Mouse (Mus musculus) left cerebral cortex, adult 11 months (tissue): Measurements from ENCODE around the gene Siah1a.

ENCODE experiments used
- DNase-seq: peaks from one replicate; pipeline ENCODE4 v3.0.0; 2022; ENCODE audit warnings: low spot score

Siah1a gene

GRCm38 (mm10) chr8:86744313-86745220 is 1.2 kb downstream of the Siah1a start:
- no peak for DNase-seq

DNA sequence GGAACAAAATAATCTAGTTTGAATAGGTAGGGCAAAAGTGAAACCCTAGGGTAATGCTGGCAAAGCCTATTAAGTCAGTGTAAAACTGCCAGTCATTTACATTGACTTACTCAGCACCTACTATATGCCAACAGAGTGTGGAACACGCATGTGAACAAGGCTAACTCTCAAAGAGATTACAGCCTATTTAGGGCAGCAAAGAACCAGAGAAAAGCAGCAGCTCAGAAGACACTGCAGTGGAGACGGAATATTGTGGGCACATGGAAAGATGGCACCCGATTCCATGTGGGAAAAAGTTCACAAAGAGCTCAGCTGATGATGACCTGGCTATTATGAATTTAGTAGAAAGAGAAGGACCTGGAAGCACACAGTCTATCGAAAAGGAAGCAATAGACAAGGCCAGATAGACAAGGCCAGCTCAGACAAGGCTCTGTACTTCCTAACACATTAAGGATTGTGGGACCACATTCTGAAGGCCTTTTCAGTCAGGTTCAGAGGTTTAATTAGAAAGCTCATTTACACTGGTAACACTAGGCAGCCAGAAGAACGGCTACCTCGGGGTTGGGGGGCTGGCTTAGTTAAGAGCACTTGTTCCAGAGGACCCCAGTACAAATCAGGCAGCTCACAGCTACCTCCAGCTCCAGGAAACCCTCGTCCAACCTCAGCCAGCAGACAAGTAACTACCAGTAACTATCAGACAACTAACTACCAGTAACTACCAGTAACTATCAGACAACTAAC is 3.0 kb downstream of the Siah1a start:
- no peak for DNase-seq

GRCm38 (mm10) chr8:86741627-86742026 is 4.1 kb downstream of the Siah1a start:
- no peak for DNase-seq

DNA sequence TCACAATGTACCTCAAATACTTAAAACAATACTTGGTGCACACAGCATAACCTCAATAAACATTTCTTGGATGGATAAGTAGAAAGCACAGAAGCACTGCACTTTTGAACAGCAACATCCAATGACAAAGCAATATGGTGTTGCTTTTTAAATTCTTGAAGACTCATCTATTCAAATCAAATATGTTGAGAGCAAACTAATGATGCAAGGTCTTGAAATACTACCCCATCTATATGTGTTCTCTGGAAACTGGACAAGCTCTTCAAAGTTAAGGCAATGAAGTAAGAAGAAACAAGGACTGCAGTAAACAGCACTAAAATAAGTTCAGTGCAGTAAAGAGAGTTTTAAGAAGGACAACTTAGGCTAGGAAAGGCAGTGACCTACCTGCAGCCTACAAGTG is 4.8 kb downstream of the Siah1a start:
- no peak for DNase-seq

- DNase-seq: no peak
These were observed 10.2 kb downstream of the Siah1a start for GRCm38 (mm10) chr8:86735446-86736111.

- no peak for DNase-seq
These were observed 10.8 kb downstream of the Siah1a start for GRCm38 (mm10) chr8:86734954-86735353.

DNA sequence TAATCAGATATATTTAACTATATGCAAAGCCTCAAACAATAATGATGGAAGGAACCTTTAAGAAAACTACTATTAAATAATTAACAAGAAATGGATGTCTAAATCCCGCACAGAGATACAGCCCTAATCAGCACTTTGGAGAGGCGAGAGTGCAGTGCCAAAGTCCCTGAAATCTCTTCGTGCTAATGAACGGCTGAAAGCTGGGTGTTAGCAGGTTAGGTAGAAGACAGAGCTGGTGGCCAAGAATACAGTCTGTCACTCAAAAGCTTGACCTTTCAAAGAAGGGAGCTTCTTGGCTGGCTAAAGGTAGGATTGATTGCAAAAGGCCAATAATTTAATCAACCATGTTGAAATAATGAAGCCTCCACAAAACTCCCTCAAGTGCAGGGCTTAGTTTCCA is 11.6 kb downstream of the Siah1a start:
- no peak for DNase-seq

GRCm38 (mm10) chr8:86730860-86731259 is 14.9 kb downstream of the Siah1a start:
- DNase-seq: no peak

DNA sequence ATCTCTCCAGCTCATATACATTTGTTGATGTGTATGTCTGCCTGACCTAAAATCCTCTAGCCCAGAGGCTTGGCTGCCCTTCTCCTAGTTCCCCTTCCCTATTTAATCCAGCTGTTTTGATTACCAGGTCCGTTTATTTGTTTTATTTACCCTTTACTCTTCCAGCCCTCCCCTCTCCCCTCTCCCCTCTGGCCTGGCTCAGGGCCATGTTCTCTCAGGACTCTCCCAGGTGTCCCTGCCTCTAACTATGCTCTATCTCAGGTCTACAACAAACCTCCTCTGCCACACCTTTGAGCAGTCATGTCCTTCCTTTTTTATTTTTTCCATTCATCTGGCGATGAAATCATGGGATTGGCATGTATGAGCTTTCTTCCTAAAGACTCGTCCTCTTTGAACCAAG is 15.4 kb downstream of the Siah1a start:
- DNase-seq: no peak

DNA sequence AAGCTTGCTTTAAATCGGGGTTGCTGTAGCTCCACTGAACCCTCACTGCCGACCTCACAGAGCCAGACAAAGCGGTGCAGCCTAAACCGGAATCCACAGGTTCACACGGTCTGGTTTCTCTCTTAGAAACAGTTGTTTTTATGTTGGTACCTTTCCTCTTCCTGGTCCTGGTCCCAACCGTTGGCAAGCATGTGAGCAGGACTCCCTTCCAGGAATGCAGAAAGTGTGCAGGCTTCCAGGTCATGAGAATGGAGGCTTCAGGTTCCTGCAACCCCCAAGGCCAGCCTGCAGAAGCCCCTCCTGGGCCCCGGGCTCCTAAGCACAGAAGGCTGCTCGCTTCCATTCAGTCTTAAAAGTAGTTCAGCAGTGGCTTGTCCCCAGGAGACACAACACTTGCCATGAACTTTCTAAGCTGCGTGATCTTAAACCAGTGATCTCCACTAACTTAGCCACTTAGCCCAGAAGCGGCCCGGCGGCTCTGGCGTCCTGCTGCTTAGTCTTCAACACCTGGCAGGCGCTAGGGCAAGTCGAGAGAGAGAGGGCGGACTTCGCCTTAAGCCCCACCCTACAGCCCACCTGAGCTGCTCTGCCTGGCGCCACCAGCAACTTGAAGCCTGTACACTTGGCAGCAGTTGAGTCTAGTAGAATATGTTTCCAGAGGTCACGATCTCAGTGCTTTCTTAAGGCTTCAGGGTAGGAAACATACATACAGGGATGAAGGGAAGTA is 17.3 kb downstream of the Siah1a start:
- DNase-seq: no peak

DNA sequence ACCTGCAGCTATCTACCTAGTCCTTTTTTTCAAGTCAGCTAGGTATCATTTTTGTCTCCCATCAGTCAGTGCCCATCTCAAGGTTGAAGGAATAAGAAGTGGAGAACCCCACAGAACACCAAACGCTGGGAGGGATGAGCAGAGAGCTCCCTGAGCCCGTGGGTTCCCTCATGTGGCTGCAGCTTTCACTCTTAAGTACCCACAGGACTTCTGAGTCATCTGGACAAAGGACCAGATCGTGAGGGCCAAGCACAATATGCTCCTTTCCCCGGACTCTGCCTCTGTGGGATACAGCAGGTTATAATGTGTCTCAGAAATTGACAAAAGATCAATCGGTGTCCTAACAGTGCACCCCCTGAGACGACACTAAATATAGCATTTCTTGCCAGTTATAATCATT is 18.8 kb downstream of the Siah1a start:
- no peak for DNase-seq

DNA sequence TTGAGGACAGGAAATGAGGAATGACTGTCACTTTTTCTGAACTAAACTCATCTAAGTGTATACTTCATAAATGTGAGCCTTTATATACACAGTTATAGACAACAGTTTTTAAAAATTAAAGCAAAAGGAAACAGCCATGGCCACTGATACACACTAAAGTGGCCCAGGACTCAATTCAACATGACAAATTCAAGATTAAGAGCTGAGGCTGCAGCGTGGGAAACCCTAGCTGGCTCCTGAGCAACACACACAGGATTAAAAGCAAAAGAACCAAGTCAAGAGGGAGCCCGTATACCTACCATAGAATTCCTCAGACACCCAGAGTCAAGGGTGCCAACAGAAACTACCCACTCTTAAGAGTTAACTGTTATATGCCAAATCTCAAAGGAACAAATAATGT is 24.2 kb downstream of the Siah1a start:
- no peak for DNase-seq

- no peak for DNase-seq
These were observed 24.8 kb downstream of the Siah1a start for GRCm38 (mm10) chr8:86720756-86721459.

DNA sequence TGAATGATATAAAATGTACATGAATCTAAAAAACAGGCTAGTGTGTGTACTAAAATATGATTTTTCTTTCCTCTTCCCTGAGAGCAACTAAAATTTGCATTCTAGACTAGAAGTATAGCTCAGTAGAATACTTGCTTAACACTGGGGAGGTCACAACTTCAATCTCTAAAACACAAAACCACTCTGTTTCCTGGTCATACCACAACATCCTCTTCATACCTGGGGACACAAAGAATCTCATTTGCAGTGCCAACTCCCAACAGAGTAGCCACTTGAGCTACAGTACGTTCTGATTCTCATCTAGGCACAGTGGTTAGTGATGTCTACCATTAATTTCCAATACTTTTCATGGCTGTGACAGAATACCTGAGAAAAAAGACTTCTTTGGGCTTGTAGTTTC is 26.4 kb downstream of the Siah1a start:
- no peak for DNase-seq

- DNase-seq: no peak
These were observed 27.3 kb downstream of the Siah1a start for GRCm38 (mm10) chr8:86718332-86718994.

- peak; percentile 68 for DNase-seq
These were observed 32.1 kb downstream of the Siah1a start for GRCm38 (mm10) chr8:86713407-86714188.

DNA sequence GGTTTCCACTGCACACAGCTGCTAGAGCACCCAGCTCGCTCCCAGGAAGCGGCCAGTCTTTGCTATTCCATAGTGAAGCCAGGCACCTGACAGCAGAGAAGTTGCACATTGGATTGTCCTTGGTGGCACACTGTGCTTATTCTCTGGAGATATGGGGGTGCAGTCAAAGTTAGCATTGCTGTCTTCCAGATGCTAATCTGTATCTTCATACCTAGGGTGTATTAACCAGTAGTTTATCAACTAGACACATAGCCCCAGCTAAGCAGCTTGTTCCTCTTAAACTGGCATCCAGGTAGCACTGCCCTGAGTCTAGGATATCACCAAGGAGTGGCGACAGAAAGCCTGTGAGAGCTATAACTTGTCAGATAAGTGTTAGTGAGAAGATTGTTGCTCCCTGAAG is 33.1 kb downstream of the Siah1a start:
- no peak for DNase-seq

GRCm38 (mm10) chr8:86707873-86708272 is 37.9 kb downstream of the Siah1a start:
- no peak for DNase-seq

GRCm38 (mm10) chr8:86706756-86707155 is 39.0 kb downstream of the Siah1a start:
- DNase-seq: no peak

DNA sequence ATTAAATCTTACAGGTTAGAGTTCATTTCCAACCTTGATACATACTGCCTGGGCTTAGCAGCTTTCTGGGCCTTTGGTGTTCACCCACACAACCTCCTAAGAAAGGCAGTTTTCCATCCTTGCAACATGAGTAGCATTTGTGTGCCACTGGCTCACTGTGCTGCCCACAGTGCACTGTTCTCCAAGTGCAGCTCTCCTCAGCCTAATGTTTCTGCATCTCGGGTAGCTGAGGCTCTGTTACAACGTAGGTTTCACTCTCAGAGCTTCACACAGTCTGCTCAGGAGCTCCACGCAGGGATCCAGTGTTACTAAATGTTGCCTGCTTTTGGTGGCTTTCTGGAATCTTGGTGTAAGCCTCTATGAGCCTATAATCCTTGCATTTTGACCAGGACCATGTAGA is 40.4 kb downstream of the Siah1a start:
- no peak for DNase-seq
